Mouse (Mus musculus): ENCODE measurements around the gene Aip. TPM values are rescaled to one million over a fixed set of nuclear protein-coding genes. Genes with fewer than 3 reads are reported as not detected.
"Not testable (repeated sequence)": the region's sequence is repeated elsewhere in the genome, so short reads cannot be mapped to it uniquely, and the experiment has no call there.

The Aip gene
- polyA plus RNA-seq, 1 experiment from 2014 or later: 93.8 TPM

- H3K9me3 ChIP-seq (ENCODE audit: control insufficient read depth, low read length): no peaks in the 10 kb centered on the region
- H3K27ac ChIP-seq: no peak overlapping the region
- H3K9ac ChIP-seq: no peak overlapping the region
- 64% methylated on average over 15 of the region's 15 CpGs for WGBS
- no peaks in the 10 kb centered on the region for H3K36me3 ChIP-seq (replicated peaks; ENCODE audit: control insufficient read depth, insufficient read depth)
- ATAC-seq (ENCODE audit: low FRiP score) (no peak), DNase-seq (ENCODE audit: low spot score) (no peak)
- no peaks in the 10 kb centered on the region for H3K4me1 ChIP-seq (replicated peaks; ENCODE audit: control insufficient read depth, insufficient read depth, low read length)
- no peak overlapping the region for H3K4me3 ChIP-seq (replicated peaks; ENCODE audit: low read length)
- no peak overlapping the region for H3K4me2 ChIP-seq (replicated peaks)
- no peaks in the 10 kb centered on the region for H3K27me3 ChIP-seq (ENCODE audit: control insufficient read depth, insufficient read depth, low read length)
These were observed 56.8 kb downstream of the Aip start for GRCm38 (mm10) chr19:4068717-4069410.

- H3K27me3 ChIP-seq (ENCODE audit: control insufficient read depth, insufficient read depth, low read length); H3K4me2 ChIP-seq (replicated peaks); H3K9me3 ChIP-seq (ENCODE audit: control insufficient read depth, low read length); H3K36me3 ChIP-seq (replicated peaks; ENCODE audit: control insufficient read depth, insufficient read depth); H3K4me3 ChIP-seq (replicated peaks; ENCODE audit: low read length); ATAC-seq (ENCODE audit: low FRiP score); DNase-seq (ENCODE audit: low spot score); H3K9ac ChIP-seq; H3K4me1 ChIP-seq (replicated peaks; ENCODE audit: control insufficient read depth, insufficient read depth, low read length); H3K27ac ChIP-seq: not testable (repeated sequence)
- 87% methylated on average over 2 of the region's 2 CpGs for whole genome bisulfite sequencing
These were observed 57.4 kb downstream of the Aip start for GRCm38 (mm10) chr19:4068242-4068641.

- no peaks in the 10 kb centered on the region for H3K36me3 ChIP-seq (replicated peaks; ENCODE audit: control insufficient read depth, insufficient read depth)
- DNase-seq (ENCODE audit: low spot score) (no peak), ATAC-seq (ENCODE audit: low FRiP score) (no peak)
- no peaks in the 10 kb centered on the region for H3K27me3 ChIP-seq (ENCODE audit: control insufficient read depth, insufficient read depth, low read length)
- H3K27ac ChIP-seq: no peak overlapping the region
- H3K4me2 ChIP-seq (replicated peaks): no peak overlapping the region
- H3K9me3 ChIP-seq (ENCODE audit: control insufficient read depth, low read length): no peaks in the 10 kb centered on the region
- no peak overlapping the region for H3K4me3 ChIP-seq (replicated peaks; ENCODE audit: low read length)
- no peak overlapping the region for H3K9ac ChIP-seq
- no peaks in the 10 kb centered on the region for H3K4me1 ChIP-seq (replicated peaks; ENCODE audit: control insufficient read depth, insufficient read depth, low read length)
These were observed 58.8 kb downstream of the Aip start for GRCm38 (mm10) chr19:4066877-4067276.

- no peak for DNase-seq (ENCODE audit: low spot score)
- Histone ChIP-seq H3K4me3 (replicated peaks; ENCODE audit: low read length) (no peak overlapping the region), H3K27me3 (ENCODE audit: control insufficient read depth, insufficient read depth, low read length) (no peaks in the 10 kb centered on the region), H3K27ac (no peak overlapping the region), H3K9me3 (ENCODE audit: control insufficient read depth, low read length) (no peaks in the 10 kb centered on the region), H3K4me1 (replicated peaks; ENCODE audit: control insufficient read depth, insufficient read depth, low read length) (no peaks in the 10 kb centered on the region), H3K4me2 (replicated peaks) (no peak overlapping the region), H3K9ac (no peak overlapping the region), H3K36me3 (replicated peaks; ENCODE audit: control insufficient read depth, insufficient read depth) (no peaks in the 10 kb centered on the region)
- no peak for ATAC-seq (ENCODE audit: low FRiP score)
- WGBS: 88% methylated on average over 6 of the region's 6 CpGs
These were observed 59.4 kb downstream of the Aip start for GRCm38 (mm10) chr19:4066280-4066679.

GRCm38 (mm10) chr19:4064501-4064900 is 61.2 kb downstream of the Aip start:
- ATAC-seq (ENCODE audit: low FRiP score): not testable (repeated sequence)

More at GRCm38 (mm10) chr19:4064501-4064900, 61.2 kb downstream of the Aip start:
- H3K9ac ChIP-seq; H3K27me3 ChIP-seq (ENCODE audit: control insufficient read depth, insufficient read depth, low read length); DNase-seq (ENCODE audit: low spot score); H3K4me2 ChIP-seq (replicated peaks); H3K4me3 ChIP-seq (replicated peaks; ENCODE audit: low read length); H3K4me1 ChIP-seq (replicated peaks; ENCODE audit: control insufficient read depth, insufficient read depth, low read length); H3K36me3 ChIP-seq (replicated peaks; ENCODE audit: control insufficient read depth, insufficient read depth); H3K27ac ChIP-seq; H3K9me3 ChIP-seq (ENCODE audit: control insufficient read depth, low read length): not testable (repeated sequence)
- 51% methylated on average over 4 of the region's 11 CpGs for WGBS

Other genes with a start within 250 kb of the Aip start
- 11.6 and 13.3 TPM in 2 replicates for gene Tcirg1, start 218.7 kb downstream of the Aip start, polyA plus RNA-seq (2014; fragmentation: Nextera tagmentation; extraction: Ambion mirVana)
- gene Ndufs8, start 213.1 kb downstream of the Aip start, polyA plus RNA-seq (2014; fragmentation: Nextera tagmentation; extraction: Ambion mirVana): 310 and 332 TPM in 2 replicates
- 2.4 and 3.3 TPM in 2 replicates for gene Aldh3b1, start 196.1 kb downstream of the Aip start, polyA plus RNA-seq (2014; fragmentation: Nextera tagmentation; extraction: Ambion mirVana)
- gene Unc93b1, start 190.7 kb downstream of the Aip start, polyA plus RNA-seq (2014; fragmentation: Nextera tagmentation; extraction: Ambion mirVana): 9.7 and 10.4 TPM in 2 replicates
- not detected in 2 replicates for gene Aldh3b3, start 167.2 kb downstream of the Aip start, polyA plus RNA-seq (2014; fragmentation: Nextera tagmentation; extraction: Ambion mirVana)
- gene Aldh3b2, start 153.5 kb downstream of the Aip start, polyA plus RNA-seq (2014; fragmentation: Nextera tagmentation; extraction: Ambion mirVana): 0.13 and 0.32 TPM in 2 replicates
- gene Acy3, start 139.3 kb downstream of the Aip start, polyA plus RNA-seq (2014; fragmentation: Nextera tagmentation; extraction: Ambion mirVana): 2.1 and 3.6 TPM in 2 replicates
- 0.46 TPM in 2 replicates for gene Tbx10, start 133.1 kb downstream of the Aip start, polyA plus RNA-seq (2014; fragmentation: Nextera tagmentation; extraction: Ambion mirVana)
- gene Nudt8, start 125.3 kb downstream of the Aip start, polyA plus RNA-seq (2014; fragmentation: Nextera tagmentation; extraction: Ambion mirVana): 23.5 TPM in 2 replicates
- gene Gm49405, start 125.2 kb downstream of the Aip start, polyA plus RNA-seq (2014; fragmentation: Nextera tagmentation; extraction: Ambion mirVana): 2.7 and 3.4 TPM in 2 replicates
- 4.1 and 5.0 TPM in 2 replicates for gene Doc2g, start 122.5 kb downstream of the Aip start, polyA plus RNA-seq (2014; fragmentation: Nextera tagmentation; extraction: Ambion mirVana)
- 242 and 259 TPM in 2 replicates for gene Ndufv1, start 113.1 kb downstream of the Aip start, polyA plus RNA-seq (2014; fragmentation: Nextera tagmentation; extraction: Ambion mirVana)
- gene Gstp1, start 87.9 kb downstream of the Aip start, polyA plus RNA-seq (2014; fragmentation: Nextera tagmentation; extraction: Ambion mirVana): 477 and 497 TPM in 2 replicates
- 1.7 TPM in 1 of 2 replicates, not detected in the other for gene Gstp2, start 79.8 kb downstream of the Aip start, polyA plus RNA-seq (2014; fragmentation: Nextera tagmentation; extraction: Ambion mirVana)
- not detected in 2 replicates for gene Gstp3, start 66.3 kb downstream of the Aip start, polyA plus RNA-seq (2014; fragmentation: Nextera tagmentation; extraction: Ambion mirVana)
- gene Cabp2, start 44.3 kb downstream of the Aip start, polyA plus RNA-seq (2014; fragmentation: Nextera tagmentation; extraction: Ambion mirVana): not detected in 2 replicates
- gene Cdk2ap2, start 28.7 kb downstream of the Aip start, polyA plus RNA-seq (2014; fragmentation: Nextera tagmentation; extraction: Ambion mirVana): 79.2 and 82.1 TPM in 2 replicates
- 70.0 and 74.7 TPM in 2 replicates for gene Pitpnm1, start 25.9 kb downstream of the Aip start, polyA plus RNA-seq (2014; fragmentation: Nextera tagmentation; extraction: Ambion mirVana)
- not detected in 2 replicates for gene Gpr152, start 13.9 kb upstream of the Aip start, polyA plus RNA-seq (2014; fragmentation: Nextera tagmentation; extraction: Ambion mirVana)
- 0.11 and 0.26 TPM in 2 replicates for gene Cabp4, start 18.2 kb upstream of the Aip start, polyA plus RNA-seq (2014; fragmentation: Nextera tagmentation; extraction: Ambion mirVana)
- gene Coro1b, start 22.8 kb upstream of the Aip start, polyA plus RNA-seq (2014; fragmentation: Nextera tagmentation; extraction: Ambion mirVana): 102 TPM in 2 replicates
- 0.44 and 0.68 TPM in 2 replicates for gene Ptprcap, start 27.7 kb upstream of the Aip start, polyA plus RNA-seq (2014; fragmentation: Nextera tagmentation; extraction: Ambion mirVana)
- gene Rps6kb2, start 37.5 kb upstream of the Aip start, polyA plus RNA-seq (2014; fragmentation: Nextera tagmentation; extraction: Ambion mirVana): 35.8 and 39.7 TPM in 2 replicates
- gene Carns1, start 49.6 kb upstream of the Aip start, polyA plus RNA-seq (2014; fragmentation: Nextera tagmentation; extraction: Ambion mirVana): 5.3 and 6.0 TPM in 2 replicates
- gene Tbc1d10c, start 65.4 kb upstream of the Aip start, polyA plus RNA-seq (2014; fragmentation: Nextera tagmentation; extraction: Ambion mirVana): 0.43 and 0.68 TPM in 2 replicates
- 581 and 604 TPM in 2 replicates for gene Ppp1ca, start 66.2 kb upstream of the Aip start, polyA plus RNA-seq (2014; fragmentation: Nextera tagmentation; extraction: Ambion mirVana)
- gene Rad9a, start 75.8 kb upstream of the Aip start, polyA plus RNA-seq (2014; fragmentation: Nextera tagmentation; extraction: Ambion mirVana): 19.4 and 22.5 TPM in 2 replicates
- 0.51 and 0.53 TPM in 2 replicates for gene Clcf1, start 88.4 kb upstream of the Aip start, polyA plus RNA-seq (2014; fragmentation: Nextera tagmentation; extraction: Ambion mirVana)
- not detected in 2 replicates for gene AC109138.7, start 88.5 kb upstream of the Aip start, polyA plus RNA-seq (2014; fragmentation: Nextera tagmentation; extraction: Ambion mirVana)
- 18.8 and 20.4 TPM in 2 replicates for gene Pold4, start 106.0 kb upstream of the Aip start, polyA plus RNA-seq (2014; fragmentation: Nextera tagmentation; extraction: Ambion mirVana)
- gene Ssh3, start 143.3 kb upstream of the Aip start, polyA plus RNA-seq (2014; fragmentation: Nextera tagmentation; extraction: Ambion mirVana): 12.9 and 13.4 TPM in 2 replicates
- 50.7 and 56.6 TPM in 2 replicates for gene Ankrd13d, start 157.3 kb upstream of the Aip start, polyA plus RNA-seq (2014; fragmentation: Nextera tagmentation; extraction: Ambion mirVana)
- gene Grk2, start 180.4 kb upstream of the Aip start, polyA plus RNA-seq (2014; fragmentation: Nextera tagmentation; extraction: Ambion mirVana): 29.2 and 30.4 TPM in 2 replicates

Measured in hindbrain, embryonic 14.5 days (tissue).